Mouse (Mus musculus) limb, embryonic 14.5 days (tissue): ENCODE results near the gene Dync1h1. TPM values are rescaled to one million over a fixed set of nuclear protein-coding genes. Genes with fewer than 3 reads are reported as not detected.

Experiments used
- ATAC-seq: fragments of 200-750 bp; cut with Nextera tagmentation; 2 replicates; pipeline ENCODE4 v1.8.0; 2017; ENCODE audit warnings: low read depth, moderate number of reproducible peaks, moderate TSS enrichment; ENCODE audit not compliant: low FRiP score
- DNase-seq: peaks from one replicate; pipeline ENCODE4 v3.0.0-alpha.2; 2015; ENCODE audit warnings: low spot score
- H3K27ac ChIP-seq: fragments of 300-500 bp; sonication (generic); replicated peaks from 2 replicates; pipeline ENCODE4 v1.5.1; 2014; ENCODE audit warnings: low read depth, mild to moderate bottlenecking, low read length, moderate library complexity, mixed read lengths
- H3K27me3 ChIP-seq: fragments of 300-500 bp; sonication (generic); 2 replicates; pipeline ENCODE4 v1.6.1; 2014; ENCODE audit warnings: low read length, mixed read lengths; ENCODE audit not compliant: control insufficient read depth, insufficient read depth
- H3K36me3 ChIP-seq: fragments of 300-500 bp; sonication (generic); 2 replicates; pipeline ENCODE4 v1.6.1; 2014; ENCODE audit warnings: mild to moderate bottlenecking, low read length, moderate library complexity, mixed read lengths; ENCODE audit not compliant: control insufficient read depth, insufficient read depth
- H3K4me1 ChIP-seq: fragments of 300-500 bp; sonication (generic); 2 replicates; pipeline ENCODE4 v1.6.1; 2014; ENCODE audit warnings: antibody characterized with exemption, low read length, mixed read lengths; ENCODE audit not compliant: control insufficient read depth, insufficient read depth
- H3K4me2 ChIP-seq: fragments of 300-500 bp; sonication (generic); replicated peaks from 2 replicates; pipeline ENCODE4 v1.6.1; 2014; ENCODE audit warnings: low read depth, mild to moderate bottlenecking, low read length, moderate library complexity; ENCODE audit not compliant: severe bottlenecking
- H3K4me3 ChIP-seq: fragments of 300-500 bp; sonication (generic); replicated peaks from 2 replicates; pipeline ENCODE4 v1.5.1; 2014; ENCODE audit warnings: low read length
- H3K9ac ChIP-seq: fragments of 300-500 bp; sonication (generic); 2 replicates; pipeline ENCODE4 v1.6.1; 2014; ENCODE audit warnings: mild to moderate bottlenecking, low read depth, low read length, moderate library complexity; ENCODE audit not compliant: severe bottlenecking
- H3K9me3 ChIP-seq: fragments of 300-500 bp; sonication (generic); 2 replicates; pipeline ENCODE4 v1.6.1; 2016; ENCODE audit warnings: low read length; ENCODE audit not compliant: control insufficient read depth
- POLR2A ChIP-seq: fragments of 200-500 bp; IDR thresholded peaks from 2 replicates; pipeline ENCODE4 v1.8.0; 2012; ENCODE audit warnings: inconsistent platforms, mild to moderate bottlenecking, moderate library complexity, borderline replicate concordance; ENCODE audit not compliant: insufficient read depth, insufficient read length; ENCODE audit errors: extremely low read depth
- WGBS: fragments of 180-500 bp; shearing (Covaris S2); extraction: QIAGEN DNeasy Blood & Tissue Kit; methylation state at CpG from one replicate; pipeline ENCODE4 v1.1.7; 2014; 5-methylcytosine and 5-hydroxymethylcytosine counted together
- microRNA-seq: library from miRNA; unstranded; fragments of <30 nt; microRNA quantifications from one replicate; pipeline ENCODE4, GENCODE M21; 2016
- polyA plus RNA-seq, 2 experiments: library from polyadenylated mRNA; depleted of rRNA in 1 of 2; stranded (reverse) in 1 of 2; unstranded in 1 of 2; fragments of >200 nt; fragmentation: Nextera tagmentation in 1 of 2; extraction: Ambion mirVana in 1 of 2; gene quantifications; 2 replicates each; pipeline versions ENCODE4 v1.2.1 to v1.2.3; 2012 to 2014

The Dync1h1 gene
- polyA plus RNA-seq, 2 experiments: 69.2 to 183 TPM

DNA sequence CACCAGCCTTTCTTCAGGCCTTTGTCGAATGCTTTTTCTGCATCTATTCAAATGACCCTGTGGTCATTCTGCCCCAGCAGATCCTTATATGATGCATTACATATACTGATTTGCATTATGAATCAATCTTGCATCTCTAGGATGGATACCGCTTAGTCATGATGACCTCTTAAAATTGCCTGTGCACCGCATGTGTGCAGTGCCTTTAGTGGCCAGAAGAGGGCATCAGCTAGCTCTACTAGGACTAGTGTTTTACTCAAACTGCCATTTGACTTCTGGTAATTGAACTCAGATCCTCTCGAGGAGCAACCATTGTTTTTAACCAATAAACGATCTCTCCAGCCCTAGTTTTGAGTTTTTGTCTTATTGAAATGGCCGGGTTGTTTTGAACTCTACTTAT, 112.5 kb downstream of the Dync1h1 start:
- no peak for ATAC-seq
- Histone ChIP-seq H3K4me1 (no peaks in the 10 kb centered on the region), H3K36me3 (no peaks in the 10 kb centered on the region), H3K27ac (no peak overlapping the region), H3K4me2 (no peak overlapping the region), H3K9me3 (no peaks in the 10 kb centered on the region), H3K9ac (no peak overlapping the region), H3K4me3 (no peak overlapping the region), H3K27me3 (no peaks in the 10 kb centered on the region)
- DNase-seq: no peak
- 95% methylated on average over 6 of the region's 6 CpGs for WGBS
- no peak for TF ChIP-seq POLR2A

DNA sequence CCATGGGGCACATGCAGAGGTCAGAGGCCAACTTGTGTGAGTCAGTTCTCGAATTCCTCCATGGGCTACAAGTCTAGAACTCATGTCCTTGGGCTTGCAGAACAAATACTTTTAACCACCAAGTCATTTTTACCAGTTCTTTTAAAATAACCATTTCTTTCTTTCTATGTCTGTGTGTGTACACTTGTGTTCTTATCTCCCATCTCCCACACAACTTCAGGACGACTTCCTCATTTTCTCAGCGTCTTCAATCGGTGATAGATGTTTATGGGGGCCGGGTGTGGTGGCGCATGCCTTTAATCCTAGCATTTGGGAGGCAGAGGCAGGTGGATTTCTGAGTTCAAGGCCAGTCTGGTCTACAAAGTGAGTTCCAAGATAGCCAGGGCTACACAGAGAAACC, 113.0 kb downstream of the Dync1h1 start:
- no peak overlapping the region for H3K4me2 ChIP-seq
- H3K4me3 ChIP-seq: no peak overlapping the region
- no peaks in the 10 kb centered on the region for H3K4me1 ChIP-seq
- no peak for ATAC-seq
- 92% methylated on average over 6 of the region's 6 CpGs for WGBS
- no peaks in the 10 kb centered on the region for H3K9me3 ChIP-seq
- H3K27ac ChIP-seq: no peak overlapping the region
- no peaks in the 10 kb centered on the region for H3K27me3 ChIP-seq
- TF ChIP-seq POLR2A: no peak
- no peak overlapping the region for H3K9ac ChIP-seq
- H3K36me3 ChIP-seq: no peaks in the 10 kb centered on the region
- DNase-seq: no peak

DNA sequence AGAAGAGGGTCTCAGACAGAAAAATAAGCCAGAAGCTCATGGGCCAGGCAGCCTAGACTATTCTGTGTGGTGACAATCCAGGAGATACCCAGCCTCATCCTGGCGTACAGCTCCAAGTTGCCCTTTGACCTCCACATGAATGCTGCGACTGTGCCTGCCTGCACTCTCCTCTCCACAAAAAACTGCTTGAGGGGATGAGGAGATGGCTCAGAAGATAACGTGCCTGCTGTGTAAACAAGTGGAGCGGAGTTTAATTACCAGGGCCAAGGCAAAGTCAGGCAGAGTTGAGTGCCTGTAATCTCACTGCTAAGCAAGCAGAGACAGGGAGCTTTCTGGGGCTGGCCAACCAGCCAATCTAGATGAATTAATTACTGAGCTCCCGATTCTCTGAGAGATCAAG, 114.8 kb downstream of the Dync1h1 start:
- H3K36me3 ChIP-seq: no peaks in the 10 kb centered on the region
- DNase-seq: no peak
- H3K9me3 ChIP-seq: no peaks in the 10 kb centered on the region
- no peak for ATAC-seq
- H3K4me2 ChIP-seq: no peak overlapping the region
- no peak overlapping the region for H3K27ac ChIP-seq
- H3K9ac ChIP-seq: no peak overlapping the region
- H3K4me1 ChIP-seq: no peaks in the 10 kb centered on the region
- H3K27me3 ChIP-seq: no peaks in the 10 kb centered on the region
- TF ChIP-seq POLR2A: no peak
- 21% methylated on average over 5 of the region's 5 CpGs for WGBS
- no peak overlapping the region for H3K4me3 ChIP-seq

Small RNA genes within 50 kb of the gene (microRNA-seq; reads per million reads assigned to microRNA genes)
- gene Gm27299: not detected

Other genes starting within 250 kb of the Dync1h1 start
- gene Ppp2r5c, start 154.3 kb upstream of the Dync1h1 start, polyA plus RNA-seq (2012; rRNA removed): 68.0 and 75.2 TPM in 2 replicates
- 156 and 158 TPM in 2 replicates for gene Ppp2r5c, start 154.3 kb upstream of the Dync1h1 start, polyA plus RNA-seq (2014; fragmentation: Nextera tagmentation; extraction: Ambion mirVana)
- not detected in 2 replicates for gene 1700001K19Rik, start 81.2 kb downstream of the Dync1h1 start, polyA plus RNA-seq (2012; rRNA removed)
- gene 1700001K19Rik, start 81.2 kb downstream of the Dync1h1 start, polyA plus RNA-seq (2014; fragmentation: Nextera tagmentation; extraction: Ambion mirVana): 0.19 and 0.50 TPM in 2 replicates
- gene Hsp90aa1, start 101.3 kb downstream of the Dync1h1 start, polyA plus RNA-seq (2012; rRNA removed): 164 and 169 TPM in 2 replicates
- 633 and 664 TPM in 2 replicates for gene Hsp90aa1, start 101.3 kb downstream of the Dync1h1 start, polyA plus RNA-seq (2014; fragmentation: Nextera tagmentation; extraction: Ambion mirVana)
- gene Wdr20, start 136.5 kb downstream of the Dync1h1 start, polyA plus RNA-seq (2012; rRNA removed): 27.9 and 30.9 TPM in 2 replicates
- gene Wdr20, start 136.5 kb downstream of the Dync1h1 start, polyA plus RNA-seq (2014; fragmentation: Nextera tagmentation; extraction: Ambion mirVana): 20.4 and 25.9 TPM in 2 replicates
- gene Mok, start 239.5 kb downstream of the Dync1h1 start, polyA plus RNA-seq (2012; rRNA removed): 5.4 and 5.6 TPM in 2 replicates
- 4.5 and 5.8 TPM in 2 replicates for gene Mok, start 239.5 kb downstream of the Dync1h1 start, polyA plus RNA-seq (2014; fragmentation: Nextera tagmentation; extraction: Ambion mirVana)
- gene Zfp839, start 248.8 kb downstream of the Dync1h1 start, polyA plus RNA-seq (2012; rRNA removed): 8.7 and 10.0 TPM in 2 replicates
- gene Zfp839, start 248.8 kb downstream of the Dync1h1 start, polyA plus RNA-seq (2014; fragmentation: Nextera tagmentation; extraction: Ambion mirVana): 3.9 and 4.8 TPM in 2 replicates